Mouse (Mus musculus) intestine, embryonic 16.5 days (tissue): ENCODE results near the gene Dnase1l1. TPM values are rescaled to one million over a fixed set of nuclear protein-coding genes. Genes with fewer than 3 reads are reported as not detected.

Experiments
- ATAC-seq: fragments of 200-750 bp; cut with Nextera tagmentation; 2 replicates; pipeline ENCODE4 v1.8.0; 2017; ENCODE audit warnings: moderate TSS enrichment, moderate library complexity
- H3K27ac ChIP-seq: fragments of 300-500 bp; sonication (generic); 2 replicates; pipeline ENCODE4 v1.5.1; 2014; ENCODE audit warnings: mild to moderate bottlenecking, low read length
- H3K27me3 ChIP-seq: fragments of 300-500 bp; sonication (generic); replicated peaks from 2 replicates; pipeline ENCODE4 v1.6.1; 2014; ENCODE audit warnings: low read length, control low read depth, mixed read lengths; ENCODE audit not compliant: control insufficient read depth, insufficient read depth
- H3K36me3 ChIP-seq: fragments of 300-500 bp; sonication (generic); 2 replicates; pipeline ENCODE4 v1.6.1; 2014; ENCODE audit warnings: low read length, control low read depth; ENCODE audit not compliant: control insufficient read depth, insufficient read depth
- H3K4me1 ChIP-seq: fragments of 300-500 bp; sonication (generic); 2 replicates; pipeline ENCODE4 v1.6.1; 2014; ENCODE audit warnings: low read length, control low read depth, mixed read lengths; ENCODE audit not compliant: control insufficient read depth, insufficient read depth
- H3K4me2 ChIP-seq: fragments of 300-500 bp; sonication (generic); 2 replicates; pipeline ENCODE4 v1.6.1; 2014; ENCODE audit warnings: low read depth, low read length, control low read depth
- H3K4me3 ChIP-seq: fragments of 300-500 bp; sonication (generic); 2 replicates; pipeline ENCODE4 v1.5.1; 2014; ENCODE audit warnings: mild to moderate bottlenecking, low read length
- H3K9ac ChIP-seq: fragments of 300-500 bp; sonication (generic); 2 replicates; pipeline ENCODE4 v1.6.1; 2014; ENCODE audit warnings: low read depth, low read length
- H3K9me3 ChIP-seq: fragments of 300-500 bp; sonication (generic); 2 replicates; pipeline ENCODE4 v1.6.1; 2016; ENCODE audit warnings: low read length, control low read depth; ENCODE audit not compliant: control insufficient read depth
- WGBS: fragments of 180-500 bp; shearing (Covaris S2); extraction: QIAGEN DNeasy Blood & Tissue Kit; methylation state at CpG from one replicate; pipeline ENCODE4 v1.1.7; 2014; 5-methylcytosine and 5-hydroxymethylcytosine counted together
- polyA plus RNA-seq: library from polyadenylated mRNA; unstranded; fragments of >200 nt; fragmentation: Nextera tagmentation; extraction: Ambion mirVana; gene quantifications from 2 replicates; pipeline ENCODE4 v1.2.1, GENCODE M21; 2015

Dnase1l1 gene
- polyA plus RNA-seq, 1 experiment from 2014 or later: 14.5 TPM

DNA sequence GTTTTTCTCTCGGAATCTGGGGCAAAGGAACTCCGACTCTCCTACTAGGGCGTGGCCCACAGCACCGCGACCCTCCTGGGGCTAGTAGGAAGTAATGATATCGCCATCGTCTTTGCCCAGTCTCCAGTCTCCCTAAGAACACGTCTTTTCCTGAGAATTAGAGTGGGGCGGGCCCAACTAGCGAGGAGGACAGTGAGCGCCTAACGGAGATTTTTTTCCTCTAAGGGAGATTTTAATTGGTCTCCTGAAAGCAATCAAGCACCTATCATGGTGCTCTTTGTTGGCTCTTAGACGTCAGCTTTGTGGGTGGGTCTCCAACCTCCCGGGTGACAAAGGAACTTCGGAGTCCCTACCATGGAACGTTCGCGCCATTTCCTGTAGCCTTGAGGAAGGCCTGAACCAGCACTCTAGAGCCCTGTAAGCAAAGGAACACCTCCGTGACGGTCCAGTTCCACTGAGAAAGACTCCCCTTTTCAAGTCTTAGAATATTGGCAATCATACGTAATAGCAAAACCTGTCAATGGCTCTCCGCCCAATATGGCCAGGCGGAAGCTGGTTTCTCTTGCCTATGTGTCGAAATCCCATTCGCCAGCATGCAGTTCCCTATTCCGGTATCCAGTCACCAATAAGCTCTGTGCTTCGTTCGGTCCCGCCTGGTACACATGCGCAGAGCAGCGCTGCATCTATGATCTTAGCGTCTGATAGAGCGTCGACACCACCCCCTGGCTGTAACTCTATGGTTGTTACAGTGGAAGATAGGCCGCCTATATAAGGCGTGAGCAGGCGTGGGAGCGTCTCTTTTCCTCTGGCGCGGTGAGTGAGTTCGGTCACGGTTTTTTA is 11.9 kb downstream of the Dnase1l1 start, which contains the start of gene Rpl10:
Gene Rpl10, plus strand, starts transcription at position 751 of the 840 bp plus-strand sequence.
- Histone ChIP-seq H3K4me3 (peak within 1 kb of the TSS; percentile 62), H3K36me3 (no peaks in the 10 kb centered on the region), H3K9ac (peak within 1 kb of the TSS; percentile 76), H3K9me3 (no peaks in the 10 kb centered on the region), H3K4me2 (peak within 1 kb of the TSS; percentile 55), H3K27ac (peak within 1 kb of the TSS; percentile 93), H3K27me3 (no peaks in the 10 kb centered on the region), H3K4me1 (no peaks in the 10 kb centered on the region)
- WGBS: 17% methylated on average over 42 of the region's 42 CpGs
- ATAC-seq: peak; percentile 95

- WGBS: 31% methylated on average over 3 of the region's 3 CpGs
- no peaks in the 10 kb centered on the region for H3K27me3 ChIP-seq
- no peaks in the 10 kb centered on the region for H3K36me3 ChIP-seq
- H3K27ac ChIP-seq: peak overlapping the region; percentile 93
- H3K4me1 ChIP-seq: no peaks in the 10 kb centered on the region
- H3K9ac ChIP-seq: peak overlapping the region; percentile 59
- peak; percentile 61 for ATAC-seq
- peak overlapping the region; percentile 55 for H3K4me2 ChIP-seq
- peak overlapping the region; percentile 40 for H3K4me3 ChIP-seq
- no peaks in the 10 kb centered on the region for H3K9me3 ChIP-seq
Measured at GRCm38 (mm10) chrX:74269736-74270061, 12.4 kb downstream of the Dnase1l1 start.

DNA sequence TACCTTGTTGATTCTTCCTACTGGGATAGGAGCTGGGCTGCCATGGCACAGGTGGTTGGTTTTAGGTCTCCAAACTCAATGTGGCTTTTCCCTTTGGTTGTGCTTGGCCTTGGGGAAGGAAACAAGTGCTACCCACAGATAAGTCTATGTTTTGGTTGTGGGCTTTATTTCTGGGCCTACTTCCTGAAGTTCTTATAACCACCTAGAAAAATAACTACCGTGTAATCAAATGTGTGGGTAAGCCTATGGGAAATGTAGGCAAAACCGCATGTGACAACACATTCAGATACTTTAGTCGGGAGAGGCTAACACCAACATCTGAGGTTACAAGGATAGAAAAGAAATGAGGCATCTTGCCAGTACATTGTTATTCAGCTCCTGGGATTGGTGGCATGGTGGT is 24.4 kb downstream of the Dnase1l1 start:
- ATAC-seq: no peak
- no peak overlapping the region for H3K27ac ChIP-seq
- WGBS: 91% methylated on average over 3 of the region's 3 CpGs
- H3K9ac ChIP-seq: no peak overlapping the region
- no peak overlapping the region for H3K4me2 ChIP-seq
- no peaks in the 10 kb centered on the region for H3K36me3 ChIP-seq
- H3K4me1 ChIP-seq: peaks cover 3% of the 10 kb centered on the region; the same call in 1 of the 2 replicates
- no peaks in the 10 kb centered on the region for H3K9me3 ChIP-seq
- no peak overlapping the region for H3K4me3 ChIP-seq
- H3K27me3 ChIP-seq: no peaks in the 10 kb centered on the region

- Histone ChIP-seq H3K4me3 (peak overlapping the region; percentile 62), H3K9ac (peak overlapping the region; percentile 77), H3K27me3 (no peaks in the 10 kb centered on the region), H3K4me2 (peak overlapping the region; percentile 70), H3K9me3 (no peaks in the 10 kb centered on the region), H3K36me3 (no peaks in the 10 kb centered on the region), H3K4me1 (peaks cover 3% of the 10 kb centered on the region; the same call in 1 of the 2 replicates), H3K27ac (peak overlapping the region; percentile 92)
- WGBS: 19% methylated on average over 31 of the region's 31 CpGs
- ATAC-seq: peak; percentile 73
Measured at GRCm38 (mm10) chrX:74254888-74255565, 27.1 kb downstream of the Dnase1l1 start.

DNA sequence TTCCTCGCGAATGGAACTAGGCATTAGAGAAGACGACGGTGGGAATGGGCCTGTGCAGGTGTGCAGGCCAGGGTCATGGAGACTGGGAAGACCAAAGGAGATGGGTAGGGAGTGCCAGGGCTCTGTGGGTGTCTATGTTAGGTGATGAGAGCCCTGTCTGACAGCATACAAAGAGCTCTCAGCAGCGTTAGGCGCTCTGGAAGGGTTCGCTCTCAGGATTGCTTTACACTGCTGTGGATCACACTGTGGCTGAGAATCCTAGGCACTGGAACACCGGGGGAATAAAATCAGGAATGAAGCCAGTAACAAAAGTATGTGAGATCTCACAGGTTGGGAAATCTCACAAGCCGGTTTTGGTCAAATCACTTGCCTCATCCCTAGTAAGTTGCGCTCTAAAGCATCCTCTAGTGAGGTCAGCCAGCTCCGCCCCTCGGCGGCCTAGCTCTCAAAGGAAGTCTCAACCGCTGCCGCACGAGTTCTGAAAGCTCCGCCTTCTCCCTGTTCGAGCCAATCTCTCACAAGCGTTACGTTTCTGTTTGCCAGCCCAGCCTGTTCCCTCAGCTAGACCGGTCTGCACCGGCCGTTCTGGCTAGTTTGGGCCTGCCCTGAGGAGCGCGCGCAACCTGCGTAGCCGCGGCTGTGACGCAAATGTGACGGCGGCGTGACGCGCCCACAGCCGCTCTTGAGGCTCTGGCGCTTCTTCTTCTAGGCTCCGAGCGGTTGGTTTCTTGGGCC is 27.8 kb downstream of the Dnase1l1 start, which contains the start of gene Emd:
Gene Emd, plus strand, starts transcription at position 535 of the 735 bp plus-strand sequence.
- peak; percentile 98 for ATAC-seq
- no peaks in the 10 kb centered on the region for H3K36me3 ChIP-seq
- H3K4me1 ChIP-seq: peaks cover 3% of the 10 kb centered on the region; the same call in 1 of the 2 replicates
- H3K9me3 ChIP-seq: no peaks in the 10 kb centered on the region
- no peaks in the 10 kb centered on the region for H3K27me3 ChIP-seq
- H3K27ac ChIP-seq: peak within 1 kb of the TSS; percentile 92
- peak within 1 kb of the TSS; percentile 77 for H3K9ac ChIP-seq
- H3K4me2 ChIP-seq: peak within 1 kb of the TSS; percentile 70
- WGBS: 18% methylated on average over 39 of the region's 39 CpGs
- peak within 1 kb of the TSS; percentile 62 for H3K4me3 ChIP-seq

DNA sequence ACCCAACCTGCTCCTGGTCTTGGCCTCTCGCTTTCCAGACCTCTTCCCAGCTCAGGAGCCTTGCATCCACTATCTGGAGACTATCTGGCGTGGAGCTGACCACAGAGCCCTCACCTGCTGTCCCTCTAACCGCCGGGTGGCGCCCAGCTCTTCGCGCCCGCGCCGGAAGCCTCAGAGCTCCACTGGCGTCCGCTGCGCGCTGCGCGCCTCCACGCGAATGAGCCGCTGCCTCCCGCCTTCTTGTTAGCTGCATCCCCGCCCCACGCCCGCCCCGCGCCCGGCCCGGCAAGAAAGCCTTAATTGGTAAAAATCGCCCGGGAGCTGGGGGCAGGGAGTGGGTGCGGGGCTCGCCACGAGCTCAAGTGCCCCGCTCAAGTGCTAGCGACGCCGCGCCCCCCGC is 32.5 kb downstream of the Dnase1l1 start, which contains the start of gene Flna:
Gene Flna, minus strand, starts transcription at position 206 of the 400 bp plus-strand sequence.
- ATAC-seq: no peak
- Histone ChIP-seq H3K9ac (peak within 1 kb of the TSS; percentile 70), H3K9me3 (no peaks in the 10 kb centered on the region), H3K4me1 (peaks cover 3% of the 10 kb centered on the region; the same call in 1 of the 2 replicates), H3K27ac (peak within 1 kb of the TSS; percentile 80), H3K27me3 (no peaks in the 10 kb centered on the region), H3K4me3 (peak within 1 kb of the TSS; percentile 48), H3K36me3 (no peaks in the 10 kb centered on the region), H3K4me2 (peak within 1 kb of the TSS; percentile 65)
- WGBS: 20% methylated on average over 38 of the region's 38 CpGs

DNA sequence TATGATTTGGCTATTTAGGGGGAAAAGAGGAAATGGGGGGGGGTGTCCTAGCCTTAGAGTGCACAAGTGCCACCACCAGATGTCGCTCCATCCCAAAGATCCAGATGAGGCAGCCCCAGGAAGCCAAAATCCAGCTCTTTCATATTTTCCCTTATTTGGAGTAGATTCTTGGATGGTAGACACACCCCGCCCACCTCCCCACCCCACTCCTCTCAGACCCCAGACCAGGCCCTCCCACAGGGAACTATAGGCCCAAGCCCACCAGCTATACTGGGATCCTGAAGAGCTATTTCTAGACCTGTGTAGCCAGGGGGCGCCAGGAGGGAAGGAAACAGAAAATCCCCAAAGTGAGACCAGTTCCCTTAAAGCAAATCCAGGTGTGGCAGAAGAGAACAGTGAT is 33.5 kb downstream of the Dnase1l1 start:
- Histone ChIP-seq H3K4me3 (peak overlapping the region; percentile 48), H3K4me2 (peak overlapping the region; percentile 65), H3K9me3 (no peaks in the 10 kb centered on the region), H3K27me3 (no peaks in the 10 kb centered on the region), H3K36me3 (no peaks in the 10 kb centered on the region), H3K27ac (peak overlapping the region; percentile 80), H3K9ac (peak overlapping the region; percentile 70), H3K4me1 (peaks cover 3% of the 10 kb centered on the region; the same call in 1 of the 2 replicates)
- WGBS: 20% methylated on average over 3 of the region's 3 CpGs
- peak; percentile 17; the same call in 1 of the 2 replicates for ATAC-seq

DNA sequence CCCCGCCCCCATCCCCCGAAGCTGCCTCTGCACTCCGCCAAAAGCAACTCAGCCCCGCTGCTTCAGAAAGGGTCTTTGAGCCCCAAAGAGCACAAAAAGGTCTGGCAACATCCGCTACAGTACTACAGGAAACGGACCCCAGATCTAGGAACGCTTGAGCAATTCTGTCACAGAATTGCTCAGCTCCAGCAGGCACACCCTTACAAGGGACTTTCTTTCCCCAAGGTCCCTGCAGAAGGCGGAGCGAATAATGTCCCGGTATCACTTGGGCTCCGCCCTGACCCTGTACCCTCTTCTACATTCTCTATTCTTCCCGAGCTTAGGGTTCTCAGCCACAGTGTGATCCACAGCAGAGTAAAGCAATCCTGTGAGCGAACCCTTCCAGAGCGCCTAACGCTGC is 35.4 kb downstream of the Dnase1l1 start:
- peak overlapping the region; percentile 64 for H3K27ac ChIP-seq
- no peaks in the 10 kb centered on the region for H3K27me3 ChIP-seq
- peaks cover 8% of the 10 kb centered on the region for H3K4me1 ChIP-seq
- WGBS: 16% methylated on average over 15 of the region's 15 CpGs
- no peaks in the 10 kb centered on the region for H3K36me3 ChIP-seq
- peak; percentile 51 for ATAC-seq
- H3K9me3 ChIP-seq: no peaks in the 10 kb centered on the region
- peak overlapping the region; percentile 56 for H3K4me3 ChIP-seq
- H3K4me2 ChIP-seq: peak overlapping the region; percentile 53
- H3K9ac ChIP-seq: peak overlapping the region; percentile 49
